Mouse (Mus musculus) lung, postnatal 10 days (tissue): ENCODE measurements around the gene Mtg2.

Source experiments
- DNase-seq: peaks from one replicate; pipeline ENCODE4 v3.0.0; 2021

Mtg2 gene

GRCm38 (mm10) chr2:180070481-180071453 lies at the start of gene Mtg2:
Mtg2 (plus strand) TSS chr2:180070588.
- DNase-seq: peak; percentile 97

GRCm38 (mm10) chr2:180020919-180021318 lies 49.5 kb upstream of the Mtg2 start:
- DNase-seq: no peak

- DNase-seq: no peak
Measured at GRCm38 (mm10) chr2:180022751-180023150, 47.6 kb upstream of the Mtg2 start.

- DNase-seq: peak; percentile 98
Measured at GRCm38 (mm10) chr2:180024401-180025098, 45.8 kb upstream of the Mtg2 start, which contains the start of gene Lsm14b. Lsm14b (plus strand) TSS chr2:180024987.

GRCm38 (mm10) chr2:180025135-180025860 lies 45.1 kb upstream of the Mtg2 start:
- DNase-seq: peak; percentile 55

GRCm38 (mm10) chr2:180025861-180026200 lies 44.6 kb upstream of the Mtg2 start:
- no peak for DNase-seq

- DNase-seq: no peak
Measured at GRCm38 (mm10) chr2:180027768-180028167, 42.6 kb upstream of the Mtg2 start.

GRCm38 (mm10) chr2:180031270-180031669 lies 39.1 kb upstream of the Mtg2 start:
- no peak for DNase-seq

- no peak for DNase-seq
Measured at GRCm38 (mm10) chr2:180032925-180033324, 37.5 kb upstream of the Mtg2 start.

GRCm38 (mm10) chr2:180033956-180034355 lies 36.4 kb upstream of the Mtg2 start:
- no peak for DNase-seq

- no peak for DNase-seq
Measured at GRCm38 (mm10) chr2:180034753-180035152, 35.6 kb upstream of the Mtg2 start.

GRCm38 (mm10) chr2:180040406-180040805 lies 30.0 kb upstream of the Mtg2 start:
- DNase-seq: no peak

- peak; percentile 34 for DNase-seq
Measured at GRCm38 (mm10) chr2:180041577-180042255, 28.7 kb upstream of the Mtg2 start.

- peak; percentile 94 for DNase-seq
Measured at GRCm38 (mm10) chr2:180042256-180042857, 28.0 kb upstream of the Mtg2 start, which contains the start of the genes Psma7 and Ss18l1. Psma7 (minus strand) TSS chr2:180042433. Ss18l1 (plus strand) TSS chr2:180042509.

GRCm38 (mm10) chr2:180042858-180043515 lies 27.4 kb upstream of the Mtg2 start:
- DNase-seq: peak; percentile 82

GRCm38 (mm10) chr2:180045283-180045682 lies 25.1 kb upstream of the Mtg2 start:
- peak; percentile 72 for DNase-seq

- DNase-seq: no peak
Measured at GRCm38 (mm10) chr2:180047580-180047979, 22.8 kb upstream of the Mtg2 start.

- DNase-seq: no peak
Measured at GRCm38 (mm10) chr2:180047980-180048635, 22.3 kb upstream of the Mtg2 start.

- peak; percentile 87 for DNase-seq
Measured at GRCm38 (mm10) chr2:180050986-180051385, 19.4 kb upstream of the Mtg2 start.

- DNase-seq: peak; percentile 55
Measured at GRCm38 (mm10) chr2:180051986-180052733, 18.2 kb upstream of the Mtg2 start.
